ENCODE assay signal across 8 mouse cellular contexts in genomic region chr11:16524917-16525640, GRCm38 (mm10). TPM values are rescaled to one million over a fixed set of nuclear protein-coding genes. Genes with fewer than 3 reads are reported as not detected.
A peak's percentile ranks its signal among the peaks of the same experiment; 100 is the strongest.
DNase-seq lines count a peak whose midpoint lies in the region; ATAC-seq lines count a peak whose summit lies in the region.

No protein-coding gene starts in this region.

- ATAC-seq in midbrain, embryonic 15.5 days (replicated peaks): peak; percentile 87

- no peak overlapping the region for H3K9ac ChIP-seq in midbrain, embryonic 15.5 days

- no peak overlapping the region for H3K4me3 ChIP-seq in midbrain, embryonic 15.5 days

- no peak overlapping the region for H3K27ac ChIP-seq in midbrain, embryonic 15.5 days

- H3K9me3 ChIP-seq in midbrain, embryonic 15.5 days: no peaks in the 10 kb centered on the region

- no peaks in the 10 kb centered on the region for H3K4me1 ChIP-seq in midbrain, embryonic 15.5 days

- 52% methylated on average over 3 of the region's 3 CpGs for WGBS in midbrain, embryonic 15.5 days

- peak; percentile 65 for DNase-seq in layer of hippocampus, adult 9-10 months (ENCODE audit: low spot score)
- no peak for DNase-seq in layer of hippocampus, postnatal 36 days
- DNase-seq in NIH3T3 (ENCODE audit: low read depth): peak; percentile 88
- DNase-seq in fibroblast of lung, adult 2 months (ENCODE audit: low read depth): peak; percentile 50
- DNase-seq in kidney, postnatal 10 days: peak; percentile 20
- DNase-seq in right cerebral cortex, postnatal 14 days: no peak
- DNase-seq in thymus, postnatal 14 days: no peak

- H3K36me3 ChIP-seq in midbrain, embryonic 15.5 days (replicated peaks): no peaks in the 10 kb centered on the region

- no peak overlapping the region for H3K4me2 ChIP-seq in midbrain, embryonic 15.5 days

- H3K27me3 ChIP-seq in midbrain, embryonic 15.5 days (replicated peaks): no peaks in the 10 kb centered on the region

RNA-seq across cellular contexts. Expression of gene Sec61g, which starts 16.8 kb away (rescaled TPM):
- 10 to 100 TPM in 1 of 2 experiments, 1 to 10 TPM in 1; 10.0 to 10.9 TPM for total RNA-seq in layer of hippocampus, postnatal 36 days (2021)
- 31.1 and 36.0 TPM in 2 replicates for polyA plus RNA-seq in midbrain, embryonic 15.5 days (2015; fragmentation: Nextera tagmentation; extraction: Ambion mirVana)

Comparison
In these comparisons a context has a peak if more than half of its experiments do, and no peak if none do; other contexts are left out.
1. DNase-seq: peak in layer of hippocampus, adult 9-10 months (single experiment), NIH3T3 (single experiment), fibroblast of lung, adult 2 months (single experiment) and kidney, postnatal 10 days (single experiment); none in layer of hippocampus, postnatal 36 days (0 of 2), right cerebral cortex, postnatal 14 days (single experiment) and thymus, postnatal 14 days (single experiment).